Mouse (Mus musculus) B cell, adult 67 days (primary cell): ENCODE results near the gene Ascl5. TPM values are rescaled to one million over a fixed set of nuclear protein-coding genes. Genes with fewer than 3 reads are reported as not detected.

Source experiments
- total RNA-seq, 2 experiments: library from RNA; stranded (reverse); gene quantifications; 4 replicates each; pipeline ENCODE4 v1.2.4; 2023

The Ascl5 gene
- total RNA-seq = not detected

DNA sequence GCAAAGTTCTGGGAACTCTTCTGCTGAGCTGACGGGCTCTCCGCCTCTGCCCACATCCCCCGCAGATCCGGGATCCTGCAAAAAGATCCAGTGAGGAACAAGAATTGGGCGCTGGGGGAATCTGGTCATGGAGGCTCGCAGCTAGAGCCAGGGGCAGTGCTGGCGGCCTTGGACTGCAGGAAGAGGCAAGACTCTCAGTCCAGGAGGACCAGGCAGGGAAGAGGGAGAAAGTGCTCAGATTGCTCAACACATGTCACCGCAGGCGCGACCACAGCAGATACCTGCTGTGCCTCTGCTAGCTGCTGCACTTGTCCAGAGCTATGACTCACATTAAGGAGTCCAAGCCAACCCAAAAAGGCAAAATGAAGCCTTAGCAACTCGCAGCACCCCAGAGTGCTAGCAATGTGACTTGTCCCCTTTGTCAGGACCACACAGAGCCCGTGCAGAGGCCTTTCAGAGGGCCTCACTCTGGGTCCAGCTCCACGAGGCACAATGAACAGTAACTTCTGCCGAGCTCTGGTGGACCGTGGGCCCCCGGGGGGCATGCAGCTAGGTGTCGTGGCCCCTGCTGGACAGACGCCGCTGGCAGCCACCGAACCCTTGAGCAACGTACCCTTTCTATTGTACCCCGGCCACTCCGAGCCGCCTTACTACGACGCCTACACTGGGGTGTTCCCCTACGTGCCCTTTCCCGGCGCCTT is at the start of gene Ascl5:
TSS of gene Ascl5 (plus strand) at position 493 of the 701 bp plus-strand sequence.

DNA sequence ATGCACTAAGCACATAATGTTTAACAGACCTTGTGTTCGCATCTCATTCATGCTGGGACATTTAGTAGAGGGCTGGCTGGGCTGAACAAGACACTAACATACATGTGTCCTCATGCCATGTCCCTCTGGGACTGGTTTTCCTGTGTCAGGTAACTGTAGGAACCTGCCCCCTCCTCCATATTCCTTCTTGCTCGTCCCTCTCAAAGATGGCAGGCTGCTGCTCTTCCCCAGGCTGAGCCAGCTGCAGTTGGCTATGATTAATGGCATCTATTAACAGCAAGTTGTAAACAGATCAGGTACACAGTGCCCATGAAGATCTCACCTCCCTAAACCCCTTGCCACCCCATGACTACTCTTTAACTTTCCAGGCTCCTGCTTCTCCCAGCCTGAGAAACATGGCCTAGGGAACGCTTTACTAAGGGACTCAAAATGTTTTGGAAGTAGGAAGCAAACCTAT is 44.3 kb upstream of the Ascl5 start, which contains the start of gene Igfn1:
TSS of gene Igfn1 (minus strand) at position 51 of the 457 bp plus-strand sequence.

DNA sequence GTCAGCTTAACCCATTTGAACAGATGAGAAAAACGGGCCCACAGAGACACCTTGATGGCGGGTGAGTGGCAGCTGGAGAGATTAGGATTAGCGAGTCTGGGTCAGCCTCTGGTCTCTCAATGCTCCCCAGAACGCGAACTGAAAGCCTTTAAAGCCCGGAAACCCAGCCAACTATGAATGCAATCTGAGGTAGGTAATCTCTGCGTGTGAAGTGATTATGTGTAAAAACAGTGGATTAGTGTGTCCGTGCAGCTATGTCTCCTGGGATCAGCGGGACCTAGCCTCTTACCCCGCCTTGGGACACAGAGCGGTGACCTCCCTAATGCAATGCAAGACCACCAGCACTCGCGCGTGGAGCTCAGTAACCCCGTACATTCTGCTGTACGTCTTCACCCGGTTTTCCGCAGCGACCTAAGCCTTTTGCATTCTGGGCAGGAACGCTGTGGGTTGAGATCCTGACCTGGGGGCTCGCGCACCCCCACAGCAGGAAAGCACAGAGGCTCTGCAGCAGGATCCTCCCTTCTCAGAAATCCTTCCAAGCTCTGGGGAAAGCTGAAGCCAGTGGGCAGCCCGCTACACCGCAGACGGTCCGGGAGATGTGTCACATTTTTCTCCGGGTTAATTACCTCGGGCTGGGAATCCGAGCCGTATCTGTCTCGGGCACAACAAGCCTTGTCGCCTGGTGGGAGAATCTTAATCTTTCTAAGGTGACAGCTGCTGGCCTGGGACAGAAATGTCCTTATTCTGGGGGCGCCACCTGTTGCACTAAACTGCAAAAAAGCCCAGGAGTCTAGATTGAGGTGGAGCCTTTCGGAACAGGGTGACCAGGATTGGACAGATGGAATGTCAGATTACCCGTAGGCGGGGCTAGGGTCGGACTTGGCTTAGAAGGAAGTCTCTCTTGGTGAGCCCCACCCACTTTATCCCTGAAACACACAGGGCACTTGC is 43.1 kb upstream of the Ascl5 start, which contains the start of gene Tmem9:
TSS of gene Tmem9 (plus strand) at position 940 of the 948 bp plus-strand sequence.

DNA sequence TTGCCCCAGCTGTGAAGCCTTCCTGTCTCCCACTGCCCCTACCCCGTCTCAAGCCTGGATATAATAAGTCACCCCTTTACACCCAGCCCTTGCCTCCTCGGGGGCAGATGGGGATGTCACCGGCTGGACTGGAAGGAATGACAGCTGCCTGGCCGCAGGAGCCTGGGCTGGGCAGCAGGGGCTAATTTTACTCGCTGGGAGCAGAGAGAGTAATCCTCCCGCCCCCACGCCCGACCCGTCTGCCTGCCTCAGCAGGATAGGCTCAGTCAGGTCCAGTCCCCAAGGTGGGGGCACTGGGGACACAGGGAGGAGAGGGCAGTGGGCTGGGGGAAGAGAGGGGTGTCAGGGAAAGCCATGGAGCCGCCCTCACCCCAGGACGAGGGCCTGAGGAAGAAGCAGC is 1.9 kb downstream of the Ascl5 start, which contains the start of gene Cacna1s:
TSS of gene Cacna1s (plus strand) at position 204 of the 400 bp plus-strand sequence.

Other genes with a start within 250 kb of the Ascl5 start
- gene Lad1, start 232.2 kb upstream of the Ascl5 start, total RNA-seq = not detected
- not detected for gene Tnnt2, start 214.4 kb upstream of the Ascl5 start, total RNA-seq
- gene Pkp1, start 131.6 kb upstream of the Ascl5 start, total RNA-seq = not detected
- gene Igfn1, start 44.5 kb upstream of the Ascl5 start, total RNA-seq = under 1 TPM in 1 of 2 experiments, not detected in 1; 0.15 TPM
- 10 to 100 TPM; 11.4 to 14.3 TPM for gene Tmem9, start 42.7 kb upstream of the Ascl5 start, total RNA-seq
- 1 to 10 TPM; 4.7 to 7.3 TPM for gene Cacna1s, start 1.9 kb downstream of the Ascl5 start, total RNA-seq
- gene Kif21b, start 80.6 kb downstream of the Ascl5 start, total RNA-seq = 100 to 1,000 TPM; 246 to 247 TPM
- gene Mroh3, start 162.0 kb downstream of the Ascl5 start, total RNA-seq = not detected
- gene Inava, start 183.5 kb downstream of the Ascl5 start, total RNA-seq = not detected
- gene Gpr25, start 210.1 kb downstream of the Ascl5 start, total RNA-seq = not detected